Mouse (Mus musculus): ENCODE results near the gene Bcl10. TPM values are rescaled to one million over a fixed set of nuclear protein-coding genes. Genes with fewer than 3 reads are reported as not detected.
"Not testable (repeated sequence)": the region's sequence is repeated elsewhere in the genome, so short reads cannot be mapped to it uniquely, and the experiment has no call there.

The Bcl10 gene
- polyA plus RNA-seq, 1 experiment from 2014 or later, result 54.3 TPM

DNA sequence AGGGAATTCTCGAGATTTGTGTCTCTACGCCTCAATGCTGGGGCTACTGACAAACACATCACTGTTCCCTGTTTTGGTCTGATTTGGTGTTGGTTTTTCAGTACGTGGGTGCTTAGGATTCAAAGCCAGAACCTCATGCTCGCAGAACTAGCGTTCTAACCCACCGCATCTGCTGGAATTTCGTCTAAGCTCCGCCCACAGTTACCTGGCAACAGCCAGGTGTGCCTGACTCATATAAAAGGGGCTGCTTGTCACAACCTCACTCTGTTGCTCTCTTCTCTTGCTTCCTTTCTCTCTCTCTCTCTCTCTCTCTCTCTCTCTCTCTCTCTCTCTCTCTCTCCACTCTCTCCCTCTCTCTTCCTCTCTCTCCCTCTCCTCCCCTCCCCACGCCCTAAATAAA, 39.8 kb downstream of the Bcl10 start:
- peak; percentile 61 for DNase-seq (ENCODE audit: low spot score)
- H3K4me3 ChIP-seq (ENCODE audit: low read depth, low read length), result no peak overlapping the region
- H3K36me3 ChIP-seq (ENCODE audit: insufficient read depth, low read length), result no peaks in the 10 kb centered on the region
- 35% methylated on average over 9 of the region's 9 CpGs for WGBS
- no peak overlapping the region for H3K4me2 ChIP-seq (replicated peaks; ENCODE audit: low read depth, low read length)
- no peaks in the 10 kb centered on the region for H3K9me3 ChIP-seq (ENCODE audit: low read length)
- no peak overlapping the region for H3K9ac ChIP-seq (replicated peaks; ENCODE audit: low read depth)
- H3K27ac ChIP-seq (ENCODE audit: low read length), result peak overlapping the region; percentile 89
- TF ChIP-seq CTCF (IDR thresholded peaks at IDR 0.05), result no peak
- no peak for TF ChIP-seq EP300 (IDR thresholded peaks at IDR 0.05)
- no peak for ATAC-seq
- H3K4me1 ChIP-seq (ENCODE audit: insufficient read depth, low read depth, low read length), result peaks cover 11% of the 10 kb centered on the region; the same call in 1 of the 2 replicates
- H3K27me3 ChIP-seq (replicated peaks; ENCODE audit: insufficient read depth, low read length), result no peaks in the 10 kb centered on the region

DNA sequence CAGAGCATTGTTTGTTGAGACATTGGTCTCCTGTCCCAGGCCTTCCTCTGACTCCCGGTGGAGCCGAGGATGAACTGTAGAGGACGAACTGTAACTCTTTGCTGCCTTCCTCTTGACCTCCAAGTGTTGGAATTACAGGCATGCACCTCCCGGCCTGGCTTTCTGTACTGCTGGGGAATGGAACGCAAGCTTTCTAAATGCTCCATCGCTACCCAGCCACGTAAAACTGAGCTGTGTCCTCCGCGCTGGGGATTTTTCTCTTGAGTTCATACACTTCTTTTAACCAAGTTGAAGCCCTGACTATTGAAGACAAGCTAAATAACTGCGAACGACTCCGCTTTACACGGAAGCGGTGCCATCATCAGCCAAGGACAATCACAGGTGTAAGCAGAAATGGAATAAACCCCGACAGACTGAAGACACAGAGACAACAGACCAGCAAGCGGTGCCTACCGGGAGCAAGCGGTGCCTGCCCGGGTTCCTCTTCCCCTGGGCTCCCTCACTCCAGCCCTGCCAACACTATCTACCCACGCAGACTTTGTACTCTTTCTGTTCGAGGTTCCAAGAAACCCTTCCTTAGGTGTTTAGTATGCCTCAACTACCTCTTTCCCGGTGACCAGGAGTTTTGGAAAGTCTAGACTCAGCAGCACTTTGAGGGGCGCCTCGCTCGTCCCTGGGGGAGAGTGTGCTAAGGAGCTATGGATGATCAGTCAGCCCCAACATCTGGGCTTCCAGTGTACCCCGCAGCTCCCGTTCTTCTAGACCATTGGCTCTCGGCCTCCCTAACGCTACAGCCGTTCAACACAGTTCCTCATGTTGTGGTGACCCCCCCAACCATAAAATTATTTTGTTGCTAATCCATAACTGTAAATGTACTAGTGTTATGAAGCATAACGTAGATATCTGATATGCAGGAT, 40.8 kb downstream of the Bcl10 start:
- H3K36me3 ChIP-seq (ENCODE audit: insufficient read depth, low read length), result no peaks in the 10 kb centered on the region
- H3K4me1 ChIP-seq (ENCODE audit: insufficient read depth, low read depth, low read length), result peaks cover 11% of the 10 kb centered on the region; the same call in 1 of the 2 replicates
- H3K27ac ChIP-seq (ENCODE audit: low read length), result peak overlapping the region; percentile 89
- ATAC-seq, result 0 out of 2 replicates have a peak, but pooled peaks have one; percentile 11
- H3K4me2 ChIP-seq (replicated peaks; ENCODE audit: low read depth, low read length), result peak overlapping the region; percentile 6
- peak; percentile 84 for DNase-seq (ENCODE audit: low spot score)
- H3K4me3 ChIP-seq (ENCODE audit: low read depth, low read length), result peak overlapping the region; percentile 6; the same call in 1 of the 2 replicates
- H3K9ac ChIP-seq (replicated peaks; ENCODE audit: low read depth), result no peak overlapping the region
- H3K9me3 ChIP-seq (ENCODE audit: low read length), result no peaks in the 10 kb centered on the region
- TF ChIP-seq EP300 (IDR thresholded peaks at IDR 0.05) (no peak), CTCF (IDR thresholded peaks at IDR 0.05) (0 out of 2 replicates have a peak, but pooled peaks have one; percentile 16)
- no peaks in the 10 kb centered on the region for H3K27me3 ChIP-seq (replicated peaks; ENCODE audit: insufficient read depth, low read length)
- WGBS, result 22% methylated on average over 31 of the region's 31 CpGs

DNA sequence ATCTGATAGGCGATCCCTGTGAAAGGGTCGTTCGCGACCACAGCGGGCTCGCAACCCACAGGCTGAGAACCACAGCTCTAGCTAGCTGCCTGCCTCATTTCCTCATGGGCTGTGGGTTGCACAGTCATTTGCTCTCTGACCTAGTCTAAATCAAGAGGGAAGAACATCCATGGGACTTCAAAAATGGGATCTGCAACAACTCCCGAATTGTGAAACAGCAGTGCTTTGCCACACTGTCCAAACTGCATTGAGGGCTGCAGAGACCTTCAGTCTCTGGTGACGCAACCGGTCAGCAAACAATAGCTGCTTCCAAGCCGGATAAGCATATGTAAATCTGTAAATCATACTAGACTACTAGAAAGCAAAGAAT, 41.4 kb downstream of the Bcl10 start:
- ATAC-seq (peak; percentile 90), DNase-seq (ENCODE audit: low spot score) (peak; percentile 96)
- no peaks in the 10 kb centered on the region for H3K36me3 ChIP-seq (ENCODE audit: insufficient read depth, low read length)

DNA sequence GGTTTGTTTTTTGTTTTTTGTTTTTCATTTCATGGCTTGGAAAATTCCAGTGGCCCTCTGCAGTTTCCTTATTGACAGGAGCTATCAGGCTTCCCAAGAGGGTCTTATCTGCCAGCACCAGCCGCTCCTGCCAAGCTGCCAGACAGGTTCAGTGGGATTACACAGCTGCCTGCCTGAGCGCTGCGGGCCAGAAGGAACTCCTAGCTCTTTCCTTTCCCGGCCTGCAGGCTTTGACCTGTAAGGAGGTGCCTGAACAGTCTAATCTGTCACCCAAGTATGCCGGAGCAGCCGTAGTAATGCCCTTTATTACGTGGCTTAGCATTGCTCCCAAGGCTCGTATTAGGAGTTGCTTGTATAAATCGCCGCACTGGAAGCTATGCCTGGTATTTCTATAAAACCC, 41.9 kb downstream of the Bcl10 start:
- Histone ChIP-seq H3K4me3 (ENCODE audit: low read depth, low read length) (no peak overlapping the region), H3K9ac (replicated peaks; ENCODE audit: low read depth) (no peak overlapping the region), H3K36me3 (ENCODE audit: insufficient read depth, low read length) (no peaks in the 10 kb centered on the region), H3K4me2 (replicated peaks; ENCODE audit: low read depth, low read length) (peak overlapping the region; percentile 6), H3K9me3 (ENCODE audit: low read length) (no peaks in the 10 kb centered on the region), H3K27ac (ENCODE audit: low read length) (peak overlapping the region; percentile 89), H3K4me1 (ENCODE audit: insufficient read depth, low read depth, low read length) (peaks cover 11% of the 10 kb centered on the region; the same call in 1 of the 2 replicates), H3K27me3 (replicated peaks; ENCODE audit: insufficient read depth, low read length) (no peaks in the 10 kb centered on the region)
- DNase-seq (ENCODE audit: low spot score) (peak; percentile 93), ATAC-seq (peak; percentile 88)
- TF ChIP-seq EP300 (IDR thresholded peaks at IDR 0.05), result peak; percentile 84
- 0 out of 2 replicates have a peak, but pooled peaks have one; percentile 7 for TF ChIP-seq CTCF (IDR thresholded peaks at IDR 0.05)
- WGBS, result 2% methylated on average over 10 of the region's 10 CpGs

More for the DNA sequence above, 41.4 kb downstream of the Bcl10 start:
- H3K4me3 ChIP-seq (ENCODE audit: low read depth, low read length), result 0 out of 2 replicates have a peak overlapping the region, but pooled peaks have one; percentile 4
- WGBS, result 15% methylated on average over 10 of the region's 10 CpGs
- H3K27ac ChIP-seq (ENCODE audit: low read length), result peak overlapping the region; percentile 89
- H3K4me1 ChIP-seq (ENCODE audit: insufficient read depth, low read depth, low read length), result peaks cover 11% of the 10 kb centered on the region; the same call in 1 of the 2 replicates
- H3K9ac ChIP-seq (replicated peaks; ENCODE audit: low read depth), result no peak overlapping the region
- peak overlapping the region; percentile 6 for H3K4me2 ChIP-seq (replicated peaks; ENCODE audit: low read depth, low read length)
- H3K9me3 ChIP-seq (ENCODE audit: low read length), result no peaks in the 10 kb centered on the region
- H3K27me3 ChIP-seq (replicated peaks; ENCODE audit: insufficient read depth, low read length), result no peaks in the 10 kb centered on the region
- no peak for TF ChIP-seq CTCF (IDR thresholded peaks at IDR 0.05)
- TF ChIP-seq EP300 (IDR thresholded peaks at IDR 0.05), result no peak

DNA sequence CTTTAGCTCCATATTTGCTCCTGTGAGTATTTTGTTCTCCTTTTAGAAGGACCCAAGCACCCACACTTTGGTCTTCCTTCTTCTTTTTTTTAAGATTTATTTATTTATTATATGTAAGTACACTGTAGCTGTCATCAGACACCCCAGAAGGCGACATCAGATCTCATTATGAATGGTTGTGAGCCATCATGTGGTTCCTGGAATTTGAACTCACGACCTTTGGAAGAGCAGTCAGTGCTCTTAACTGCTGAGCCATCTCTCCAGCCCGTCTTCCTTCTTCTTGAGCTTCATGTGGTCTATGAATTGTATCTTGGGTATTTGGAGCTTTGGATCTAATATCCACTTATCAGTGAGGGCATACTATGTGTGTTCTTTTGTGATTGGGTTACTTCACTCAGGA, 43.0 kb downstream of the Bcl10 start:
- not testable (repeated sequence) for H3K4me3 ChIP-seq (ENCODE audit: low read depth, low read length); DNase-seq (ENCODE audit: low spot score); H3K27ac ChIP-seq (ENCODE audit: low read length); H3K9me3 ChIP-seq (ENCODE audit: low read length); H3K36me3 ChIP-seq (ENCODE audit: insufficient read depth, low read length); ATAC-seq; H3K4me2 ChIP-seq (replicated peaks; ENCODE audit: low read depth, low read length); H3K9ac ChIP-seq (replicated peaks; ENCODE audit: low read depth); H3K27me3 ChIP-seq (replicated peaks; ENCODE audit: insufficient read depth, low read length)
- peaks cover 11% of the 10 kb centered on the region; the same call in 1 of the 2 replicates for H3K4me1 ChIP-seq (ENCODE audit: insufficient read depth, low read depth, low read length)
- 68% methylated on average over 3 of the region's 3 CpGs for WGBS

DNA sequence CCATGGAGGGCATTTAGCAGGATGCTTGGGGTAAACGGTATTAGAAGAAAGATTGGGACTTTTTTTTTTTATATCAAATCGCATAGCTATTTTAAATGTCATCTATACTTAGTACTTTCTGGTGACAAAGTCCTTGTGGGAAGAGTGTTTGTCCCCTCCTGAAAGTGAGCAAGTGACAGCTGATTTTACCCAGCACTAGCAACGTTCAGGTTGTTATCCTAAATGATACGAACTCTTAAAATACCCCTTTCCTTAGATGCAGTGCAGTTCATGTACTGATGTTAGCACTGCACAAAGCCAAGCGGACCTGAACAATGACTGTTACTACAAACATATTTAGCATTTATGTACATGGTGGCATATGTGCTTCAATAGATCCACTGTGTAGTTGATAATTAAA, 44.2 kb downstream of the Bcl10 start:
- TF ChIP-seq EP300 (IDR thresholded peaks at IDR 0.05) (no peak), CTCF (IDR thresholded peaks at IDR 0.05) (no peak)
- no peak overlapping the region for H3K4me2 ChIP-seq (replicated peaks; ENCODE audit: low read depth, low read length)
- peaks cover 11% of the 10 kb centered on the region; the same call in 1 of the 2 replicates for H3K4me1 ChIP-seq (ENCODE audit: insufficient read depth, low read depth, low read length)
- H3K9ac ChIP-seq (replicated peaks; ENCODE audit: low read depth), result no peak overlapping the region
- H3K9me3 ChIP-seq (ENCODE audit: low read length), result no peaks in the 10 kb centered on the region
- DNase-seq (ENCODE audit: low spot score), result no peak
- H3K36me3 ChIP-seq (ENCODE audit: insufficient read depth, low read length), result no peaks in the 10 kb centered on the region
- H3K27ac ChIP-seq (ENCODE audit: low read length), result no peak overlapping the region
- H3K4me3 ChIP-seq (ENCODE audit: low read depth, low read length), result no peak overlapping the region
- no peak for ATAC-seq
- WGBS, result 86% methylated on average over 5 of the region's 5 CpGs
- H3K27me3 ChIP-seq (replicated peaks; ENCODE audit: insufficient read depth, low read length), result no peaks in the 10 kb centered on the region

Data from lung, postnatal 0 days (tissue).